Mouse (Mus musculus): Measurements from ENCODE around the gene Iqgap3.
A peak's percentile ranks its signal among the peaks of the same experiment; 100 is the strongest.

The Iqgap3 gene

GRCm38 (mm10) chr3:88137821-88138220 lies 56.0 kb downstream of the Iqgap3 start:
- no peak for DNase-seq (ENCODE audit: extremely low read depth, low read depth, low spot score)

GRCm38 (mm10) chr3:88138336-88139242 lies 56.8 kb downstream of the Iqgap3 start:
- DNase-seq (ENCODE audit: extremely low read depth, low read depth, low spot score), result peak; percentile 76

- DNase-seq (ENCODE audit: extremely low read depth, low read depth, low spot score), result no peak
Measured at GRCm38 (mm10) chr3:88139243-88140177, 57.7 kb downstream of the Iqgap3 start.

GRCm38 (mm10) chr3:88140178-88140902 lies 58.6 kb downstream of the Iqgap3 start:
- no peak for DNase-seq (ENCODE audit: extremely low read depth, low read depth, low spot score)

- no peak for DNase-seq (ENCODE audit: extremely low read depth, low read depth, low spot score)
Measured at GRCm38 (mm10) chr3:88140903-88141430, 59.2 kb downstream of the Iqgap3 start.

GRCm38 (mm10) chr3:88141439-88141786 lies 59.6 kb downstream of the Iqgap3 start:
- no peak for DNase-seq (ENCODE audit: extremely low read depth, low read depth, low spot score)

- peak; percentile 54 for DNase-seq (ENCODE audit: extremely low read depth, low read depth, low spot score)
Measured at GRCm38 (mm10) chr3:88141787-88142523, 60.2 kb downstream of the Iqgap3 start, which contains the start of gene Mef2d. Gene Mef2d (plus strand): TSS chr3:88142372.

GRCm38 (mm10) chr3:88142546-88142915 lies 60.8 kb downstream of the Iqgap3 start:
- no peak for DNase-seq (ENCODE audit: extremely low read depth, low read depth, low spot score)

GRCm38 (mm10) chr3:88142916-88143771 lies 61.4 kb downstream of the Iqgap3 start:
- no peak for DNase-seq (ENCODE audit: extremely low read depth, low read depth, low spot score)

GRCm38 (mm10) chr3:88143961-88144486 lies 62.3 kb downstream of the Iqgap3 start:
- no peak for DNase-seq (ENCODE audit: extremely low read depth, low read depth, low spot score)

GRCm38 (mm10) chr3:88144648-88145410 lies 63.1 kb downstream of the Iqgap3 start:
- no peak for DNase-seq (ENCODE audit: extremely low read depth, low read depth, low spot score)

GRCm38 (mm10) chr3:88145411-88145782 lies 63.6 kb downstream of the Iqgap3 start:
- DNase-seq (ENCODE audit: extremely low read depth, low read depth, low spot score), result no peak

GRCm38 (mm10) chr3:88145952-88146351 lies 64.2 kb downstream of the Iqgap3 start:
- DNase-seq (ENCODE audit: extremely low read depth, low read depth, low spot score), result no peak

- DNase-seq (ENCODE audit: extremely low read depth, low read depth, low spot score), result no peak
Measured at GRCm38 (mm10) chr3:88146376-88147112, 64.8 kb downstream of the Iqgap3 start.

- no peak for DNase-seq (ENCODE audit: extremely low read depth, low read depth, low spot score)
Measured at GRCm38 (mm10) chr3:88147444-88147843, 65.7 kb downstream of the Iqgap3 start.

GRCm38 (mm10) chr3:88147866-88148265 lies 66.1 kb downstream of the Iqgap3 start:
- DNase-seq (ENCODE audit: extremely low read depth, low read depth, low spot score), result no peak

- no peak for DNase-seq (ENCODE audit: extremely low read depth, low read depth, low spot score)
Measured at GRCm38 (mm10) chr3:88148354-88148753, 66.6 kb downstream of the Iqgap3 start.
